Mouse (Mus musculus) liver, adult 2 months (tissue): ENCODE measurements around the gene Plcb1. TPM values are rescaled to one million over a fixed set of nuclear protein-coding genes. Genes with fewer than 3 reads are reported as not detected.

ENCODE experiments used
- DNase-seq: peaks from one replicate; pipeline ENCODE4 v3.0.0-alpha.2; 2011; ENCODE audit warnings: low read depth, low spot score; ENCODE audit errors: extremely low read depth
- H3K27ac ChIP-seq: fragments of 200-500 bp; replicated peaks from 2 replicates; pipeline ENCODE4 v1.5.1; 2012; ENCODE audit warnings: low read depth, mild to moderate bottlenecking, control low read depth, inconsistent platforms, low read length; ENCODE audit not compliant: insufficient read depth
- H3K27me3 ChIP-seq: fragments of 200-500 bp; 2 replicates; pipeline ENCODE4 v1.6.1; 2012; ENCODE audit warnings: mild to moderate bottlenecking, moderate library complexity, low read length, inconsistent platforms; ENCODE audit not compliant: control insufficient read depth, insufficient read depth
- H3K36me3 ChIP-seq: fragments of 200-500 bp; 2 replicates; pipeline ENCODE4 v1.6.1; 2012; ENCODE audit warnings: low read length, inconsistent platforms; ENCODE audit not compliant: control insufficient read depth, insufficient read depth
- H3K4me1 ChIP-seq: fragments of 200-500 bp; 2 replicates; pipeline ENCODE4 v1.6.1; 2011; ENCODE audit warnings: low read length; ENCODE audit not compliant: control insufficient read depth, insufficient read depth
- H3K4me3 ChIP-seq: fragments of 200-500 bp; 2 replicates; pipeline ENCODE4 v1.5.1; 2011; ENCODE audit warnings: low read depth, mild to moderate bottlenecking, control low read depth, low read length, moderate library complexity; ENCODE audit not compliant: insufficient read depth
- H3K79me2 ChIP-seq: fragments of 200-500 bp; 2 replicates; pipeline ENCODE4 v1.6.1; 2012; ENCODE audit warnings: inconsistent platforms, mild to moderate bottlenecking, low read length, moderate library complexity; ENCODE audit not compliant: control insufficient read depth, insufficient read depth
- H3K9ac ChIP-seq: fragments of 200-500 bp; 2 replicates; pipeline ENCODE4 v1.6.1; 2012; ENCODE audit warnings: low read depth, mild to moderate bottlenecking, control low read depth, inconsistent platforms, low read length
- CTCF ChIP-seq: fragments of 200-500 bp; IDR thresholded peaks from 2 replicates; pipeline ENCODE4 v1.5.1; 2011; ENCODE audit warnings: low read depth, low read length, control low read depth
- POLR2A ChIP-seq: fragments of 200-500 bp; IDR thresholded peaks from 2 replicates; pipeline ENCODE4 v1.6.1; 2011; ENCODE audit warnings: low read length, control low read depth; ENCODE audit not compliant: insufficient read depth; ENCODE audit errors: extremely low read depth
- WGBS: fragments of 180-500 bp; shearing (Covaris S2); methylation state at CpG from one replicate; pipeline ENCODE4 v1.1.7; 2018; 5-methylcytosine and 5-hydroxymethylcytosine counted together
- polyA plus RNA-seq: library from polyadenylated mRNA; depleted of rRNA; stranded (reverse); fragments of >200 nt; gene quantifications from 2 replicates; pipeline ENCODE4 v1.2.3, GENCODE M21; 2012
- total RNA-seq: library from RNA; depleted of rRNA; stranded (reverse); fragments of >200 nt; gene quantifications from 2 replicates; pipeline ENCODE4 v1.2.3, GENCODE M21; 2014

Plcb1 gene
- total and polyA plus RNA-seq, 2 experiments = 0.88 to 15.4 TPM

- TF ChIP-seq CTCF (no peak), POLR2A (no peak)
- H3K4me3 ChIP-seq = no peak overlapping the region
- peaks cover 1% of the 10 kb centered on the region; the same call in 1 of the 2 replicates for H3K36me3 ChIP-seq
- H3K9ac ChIP-seq = no peak overlapping the region
- H3K4me1 ChIP-seq = no peaks in the 10 kb centered on the region
- H3K79me2 ChIP-seq = no peaks in the 10 kb centered on the region
- no peak for DNase-seq
- WGBS = 90% methylated on average over 5 of the region's 5 CpGs
- no peaks in the 10 kb centered on the region for H3K27me3 ChIP-seq
- H3K27ac ChIP-seq = no peak overlapping the region
Observed at GRCm38 (mm10) chr2:135409418-135410097, 623.7 kb downstream of the Plcb1 start.

GRCm38 (mm10) chr2:135411675-135412074, 625.8 kb downstream of the Plcb1 start:
- TF ChIP-seq CTCF = no peak
- TF ChIP-seq POLR2A = no peak
- Histone ChIP-seq H3K36me3 (no peaks in the 10 kb centered on the region), H3K4me3 (no peak overlapping the region), H3K27ac (no peak overlapping the region), H3K27me3 (no peaks in the 10 kb centered on the region), H3K79me2 (no peaks in the 10 kb centered on the region), H3K9ac (no peak overlapping the region), H3K4me1 (no peaks in the 10 kb centered on the region)
- WGBS = 59% methylated on average over 2 of the region's 2 CpGs
- no peak for DNase-seq

- 84% methylated on average over 4 of the region's 4 CpGs for WGBS
- Histone ChIP-seq H3K27ac (no peak overlapping the region), H3K79me2 (no peaks in the 10 kb centered on the region), H3K9ac (no peak overlapping the region), H3K27me3 (no peaks in the 10 kb centered on the region), H3K36me3 (no peaks in the 10 kb centered on the region), H3K4me1 (no peaks in the 10 kb centered on the region), H3K4me3 (no peak overlapping the region)
- TF ChIP-seq POLR2A = no peak
- no peak for TF ChIP-seq CTCF
- no peak for DNase-seq
Observed at GRCm38 (mm10) chr2:135415137-135415536, 629.3 kb downstream of the Plcb1 start.

GRCm38 (mm10) chr2:135419301-135419700, 633.4 kb downstream of the Plcb1 start:
- Histone ChIP-seq H3K27ac (no peak overlapping the region), H3K27me3 (no peaks in the 10 kb centered on the region), H3K9ac (no peak overlapping the region), H3K4me1 (no peaks in the 10 kb centered on the region), H3K79me2 (no peaks in the 10 kb centered on the region), H3K4me3 (no peak overlapping the region), H3K36me3 (no peaks in the 10 kb centered on the region)
- WGBS = 90% methylated on average over 5 of the region's 5 CpGs
- DNase-seq = no peak
- TF ChIP-seq CTCF (no peak), POLR2A (no peak)

GRCm38 (mm10) chr2:135434947-135435515, 649.2 kb downstream of the Plcb1 start:
- no peak overlapping the region for H3K4me3 ChIP-seq
- no peaks in the 10 kb centered on the region for H3K79me2 ChIP-seq
- no peak for TF ChIP-seq CTCF
- no peak for TF ChIP-seq POLR2A
- no peaks in the 10 kb centered on the region for H3K27me3 ChIP-seq
- no peaks in the 10 kb centered on the region for H3K4me1 ChIP-seq
- no peak overlapping the region for H3K27ac ChIP-seq
- no peaks in the 10 kb centered on the region; the same call in 1 of the 2 replicates for H3K36me3 ChIP-seq
- DNase-seq = no peak
- WGBS = 88% methylated on average over 5 of the region's 5 CpGs
- no peak overlapping the region for H3K9ac ChIP-seq

GRCm38 (mm10) chr2:135439034-135439433, 653.2 kb downstream of the Plcb1 start:
- Histone ChIP-seq H3K4me3 (no peak overlapping the region), H3K27me3 (no peaks in the 10 kb centered on the region), H3K79me2 (no peaks in the 10 kb centered on the region), H3K36me3 (no peaks in the 10 kb centered on the region; the same call in 1 of the 2 replicates), H3K4me1 (no peaks in the 10 kb centered on the region), H3K27ac (no peak overlapping the region), H3K9ac (no peak overlapping the region)
- no peak for TF ChIP-seq CTCF
- TF ChIP-seq POLR2A = no peak
- DNase-seq = no peak
- WGBS = 67% methylated on average over 3 of the region's 3 CpGs
